Mouse (Mus musculus) v-Abl transformed pro-B cells (cell line): ENCODE measurements at regions not wholly inside any gene's neighbourhood (a gene's known extent, or its start where the extent isn't known, plus 50 kb on each side); places are given as distances from the start of the nearest gene placed in this dataset.

Source experiments
- in situ Hi-C, 2 experiments: fragments of 400-800 bp; cut with MboI; formaldehyde crosslinking; loops; one replicate each; pipeline ENCODE4 v1.15.1; 2025; ENCODE audit not compliant: unreplicated experiment in 2 of 2

GRCm38 (mm10) chr4:105449046-105449860 lies 292.1 kb downstream of the Plpp3 start:
- in situ Hi-C loops = no loop called here

- in situ Hi-C loops = no loop called here
These were observed 293.7 kb downstream of the Plpp3 start for GRCm38 (mm10) chr4:105450881-105451280.

- in situ Hi-C loops = no loop called here
These were observed 294.7 kb downstream of the Plpp3 start for GRCm38 (mm10) chr4:105451871-105452270.

- in situ Hi-C loops = no loop called here
These were observed 299.9 kb downstream of the Plpp3 start for GRCm38 (mm10) chr4:105456955-105457621.

- in situ Hi-C loops = no loop called here
These were observed 303.0 kb downstream of the Plpp3 start for GRCm38 (mm10) chr4:105459991-105460688.

- in situ Hi-C loops = no loop called here
These were observed 303.5 kb downstream of the Plpp3 start for GRCm38 (mm10) chr4:105460689-105461005.

GRCm38 (mm10) chr4:105467811-105468210 lies 310.7 kb downstream of the Plpp3 start:
- in situ Hi-C loops = no loop called here

- in situ Hi-C loops = no loop called here
These were observed 312.2 kb downstream of the Plpp3 start for GRCm38 (mm10) chr4:105469300-105469821.

- in situ Hi-C loops = no loop called here
These were observed 314.7 kb upstream of the Gm12728 start for GRCm38 (mm10) chr4:105474765-105475560.

GRCm38 (mm10) chr4:105476332-105476731 lies 313.3 kb upstream of the Gm12728 start:
- in situ Hi-C loops = no loop called here

GRCm38 (mm10) chr4:105486376-105486775 lies 303.3 kb upstream of the Gm12728 start:
- in situ Hi-C loops = no loop called here

GRCm38 (mm10) chr4:105496176-105496575 lies 293.5 kb upstream of the Gm12728 start:
- in situ Hi-C loops = no loop called here

GRCm38 (mm10) chr4:105506190-105506589 lies 283.5 kb upstream of the Gm12728 start:
- in situ Hi-C loops = no loop called here

GRCm38 (mm10) chr4:105507221-105507620 lies 282.4 kb upstream of the Gm12728 start:
- in situ Hi-C loops = no loop called here

- in situ Hi-C loops = no loop called here
These were observed 280.6 kb upstream of the Gm12728 start for GRCm38 (mm10) chr4:105509091-105509490.

GRCm38 (mm10) chr4:105510406-105510805 lies 279.3 kb upstream of the Gm12728 start:
- in situ Hi-C loops = no loop called here

GRCm38 (mm10) chr4:105525135-105525534 lies 264.5 kb upstream of the Gm12728 start:
- in situ Hi-C loops = no loop called here

GRCm38 (mm10) chr4:105526755-105527154 lies 262.9 kb upstream of the Gm12728 start:
- in situ Hi-C loops = no loop called here

GRCm38 (mm10) chr4:105527316-105527715 lies 262.4 kb upstream of the Gm12728 start:
- in situ Hi-C loops = no loop called here

- in situ Hi-C loops = no loop called here
These were observed 257.8 kb upstream of the Gm12728 start for GRCm38 (mm10) chr4:105531651-105532425.
